Mouse (Mus musculus): ENCODE measurements around the gene Troap. TPM values are rescaled to one million over a fixed set of nuclear protein-coding genes. Genes with fewer than 3 reads are reported as not detected.

The Troap gene
- polyA plus RNA-seq, 1 experiment: 15.2 TPM

- Histone ChIP-seq H3K4me1 (ENCODE audit: control insufficient read depth, insufficient read depth, low read length) (no peaks in the 10 kb centered on the region; the same call in none of the 2 replicates), H3K27me3 (ENCODE audit: control insufficient read depth, insufficient read depth, low read length) (no peaks in the 10 kb centered on the region), H3K27ac (ENCODE audit: control insufficient read depth, insufficient read depth, low read depth, low read length) (no peak overlapping the region), H3K36me3 (ENCODE audit: control insufficient read depth, insufficient read depth, low read length) (no peaks in the 10 kb centered on the region; the same call in 1 of the 2 replicates), H3K4me3 (ENCODE audit: control insufficient read depth, low read depth, low read length) (no peak overlapping the region)
- TF ChIP-seq POLR2A (IDR thresholded peaks at IDR 0.05; ENCODE audit: control insufficient read depth, low read depth, low read length): no peak
- TF ChIP-seq CTCF (IDR thresholded peaks at IDR 0.05; ENCODE audit: control insufficient read depth, insufficient read depth, insufficient replicate concordance, low read depth, low read length): no peak
Observed at GRCm38 (mm10) chr15:99127851-99128522, 53.6 kb downstream of the Troap start.

- no peak for TF ChIP-seq POLR2A (IDR thresholded peaks at IDR 0.05; ENCODE audit: control insufficient read depth, low read depth, low read length)
- no peak for TF ChIP-seq CTCF (IDR thresholded peaks at IDR 0.05; ENCODE audit: control insufficient read depth, insufficient read depth, insufficient replicate concordance, low read depth, low read length)
- no peak overlapping the region for H3K4me3 ChIP-seq (ENCODE audit: control insufficient read depth, low read depth, low read length)
- H3K36me3 ChIP-seq (ENCODE audit: control insufficient read depth, insufficient read depth, low read length): no peaks in the 10 kb centered on the region; the same call in 1 of the 2 replicates
- H3K27me3 ChIP-seq (ENCODE audit: control insufficient read depth, insufficient read depth, low read length): no peaks in the 10 kb centered on the region
- no peaks in the 10 kb centered on the region; the same call in none of the 2 replicates for H3K4me1 ChIP-seq (ENCODE audit: control insufficient read depth, insufficient read depth, low read length)
- no peak overlapping the region for H3K27ac ChIP-seq (ENCODE audit: control insufficient read depth, insufficient read depth, low read depth, low read length)
Observed at GRCm38 (mm10) chr15:99129441-99129840, 55.1 kb downstream of the Troap start.

GRCm38 (mm10) chr15:99129956-99130910 is 55.9 kb downstream of the Troap start:
- no peak for TF ChIP-seq POLR2A (IDR thresholded peaks at IDR 0.05; ENCODE audit: control insufficient read depth, low read depth, low read length)
- TF ChIP-seq CTCF (IDR thresholded peaks at IDR 0.05; ENCODE audit: control insufficient read depth, insufficient read depth, insufficient replicate concordance, low read depth, low read length): no peak
- Histone ChIP-seq H3K27me3 (ENCODE audit: control insufficient read depth, insufficient read depth, low read length) (no peaks in the 10 kb centered on the region), H3K36me3 (ENCODE audit: control insufficient read depth, insufficient read depth, low read length) (no peaks in the 10 kb centered on the region; the same call in 1 of the 2 replicates), H3K4me3 (ENCODE audit: control insufficient read depth, low read depth, low read length) (no peak overlapping the region), H3K4me1 (ENCODE audit: control insufficient read depth, insufficient read depth, low read length) (no peaks in the 10 kb centered on the region; the same call in none of the 2 replicates), H3K27ac (ENCODE audit: control insufficient read depth, insufficient read depth, low read depth, low read length) (no peak overlapping the region)

Other genes with a start within 250 kb of the Troap start
- gene Prkag1, start 243.1 kb upstream of the Troap start, polyA plus RNA-seq (2012; rRNA removed): 18.4 and 19.5 TPM in 2 replicates
- gene Kmt2d, start 203.4 kb upstream of the Troap start, polyA plus RNA-seq (2012; rRNA removed): 17.0 and 17.4 TPM in 2 replicates
- gene Rhebl1, start 180.0 kb upstream of the Troap start, polyA plus RNA-seq (2012; rRNA removed): 4.6 and 4.8 TPM in 2 replicates
- 9.4 and 10.8 TPM in 2 replicates for gene Dhh, start 176.0 kb upstream of the Troap start, polyA plus RNA-seq (2012; rRNA removed)
- 478 and 581 TPM in 2 replicates for gene Lmbr1l, start 156.3 kb upstream of the Troap start, polyA plus RNA-seq (2012; rRNA removed)
- gene Tuba1b, start 140.0 kb upstream of the Troap start, polyA plus RNA-seq (2012; rRNA removed): 124 and 148 TPM in 2 replicates
- 2.3 and 2.4 TPM in 2 replicates for gene Gm49450, start 121.0 kb upstream of the Troap start, polyA plus RNA-seq (2012; rRNA removed)
- gene Tuba1a, start 120.9 kb upstream of the Troap start, polyA plus RNA-seq (2012; rRNA removed): 77.2 and 93.1 TPM in 2 replicates
- 223 and 227 TPM in 2 replicates for gene Tuba1c, start 44.7 kb upstream of the Troap start, polyA plus RNA-seq (2012; rRNA removed)
- gene Prph, start 19.4 kb upstream of the Troap start, polyA plus RNA-seq (2012; rRNA removed): 0.14 and 0.36 TPM in 2 replicates
- gene C1ql4, start 13.2 kb downstream of the Troap start, polyA plus RNA-seq (2012; rRNA removed): 0.72 and 1.0 TPM in 2 replicates
- 4.1 TPM in 2 replicates for gene Dnajc22, start 18.6 kb downstream of the Troap start, polyA plus RNA-seq (2012; rRNA removed)
- 34.2 and 35.8 TPM in 2 replicates for gene Spats2, start 51.3 kb downstream of the Troap start, polyA plus RNA-seq (2012; rRNA removed)
- 0.89 and 1.00 TPM in 2 replicates for gene Kcnh3, start 150.3 kb downstream of the Troap start, polyA plus RNA-seq (2012; rRNA removed)
- 113 and 124 TPM in 2 replicates for gene Mcrs1, start 177.4 kb downstream of the Troap start, polyA plus RNA-seq (2012; rRNA removed)
- 104 and 118 TPM in 2 replicates for gene Prpf40b, start 220.5 kb downstream of the Troap start, polyA plus RNA-seq (2012; rRNA removed)
- gene Fam186b, start 221.3 kb downstream of the Troap start, polyA plus RNA-seq (2012; rRNA removed): 57.2 and 58.2 TPM in 2 replicates

Data from testis, adult 2 months (tissue).